Mouse (Mus musculus) E14TG2a.4 (cell line): ENCODE measurements around the gene Zmynd8.

Source experiments
- H3K27me3 ChIP-seq: 2 replicates; pipeline ENCODE4 v1.6.1; 2014; ENCODE audit warnings: low read length, control low read depth; ENCODE audit not compliant: insufficient read depth
- H3K36me3 ChIP-seq: 2 replicates; pipeline ENCODE4 v1.6.1; 2014; ENCODE audit warnings: low read length, control low read depth; ENCODE audit not compliant: insufficient read depth
- H3K4me1 ChIP-seq: replicated peaks from 2 replicates; pipeline ENCODE4 v1.6.1; 2014; ENCODE audit warnings: low read depth, low read length, control low read depth
- H3K4me3 ChIP-seq: replicated peaks from 2 replicates; pipeline ENCODE4 v1.5.1; 2014; ENCODE audit warnings: mild to moderate bottlenecking, low read length
- H3K9me3 ChIP-seq: 2 replicates; pipeline ENCODE4 v1.6.1; 2014; ENCODE audit warnings: low read length, control low read depth
- CTCF ChIP-seq: conservative IDR thresholded peaks from 2 replicates; pipeline ENCODE4 v1.5.1; 2014; ENCODE audit warnings: low read length
- NANOG ChIP-seq: IDR thresholded peaks from 2 replicates; pipeline ENCODE4 v1.6.1; 2014; ENCODE audit warnings: borderline replicate concordance, low read length, mixed read lengths
- POU5F1 ChIP-seq: IDR thresholded peaks from 2 replicates; pipeline ENCODE4 v1.6.1; 2014; ENCODE audit warnings: low read length, borderline replicate concordance

The Zmynd8 gene

GRCm38 (mm10) chr2:165881220-165881584 lies 17.6 kb downstream of the Zmynd8 start:
- H3K36me3 ChIP-seq, result peaks cover 55% of the 10 kb centered on the region
- peak overlapping the region; percentile 61 for H3K4me3 ChIP-seq
- TF ChIP-seq POU5F1, result no peak
- TF ChIP-seq CTCF, result no peak
- TF ChIP-seq NANOG, result no peak
- H3K9me3 ChIP-seq, result no peaks in the 10 kb centered on the region
- peaks cover 95% of the 10 kb centered on the region for H3K4me1 ChIP-seq
- no peaks in the 10 kb centered on the region for H3K27me3 ChIP-seq

GRCm38 (mm10) chr2:165880501-165881182 lies 18.2 kb downstream of the Zmynd8 start:
- H3K4me3 ChIP-seq, result peak overlapping the region; percentile 61
- H3K9me3 ChIP-seq, result no peaks in the 10 kb centered on the region
- no peak for TF ChIP-seq POU5F1
- TF ChIP-seq CTCF, result no peak
- no peak for TF ChIP-seq NANOG
- H3K36me3 ChIP-seq, result peaks cover 59% of the 10 kb centered on the region
- H3K27me3 ChIP-seq, result no peaks in the 10 kb centered on the region
- H3K4me1 ChIP-seq, result peaks cover 95% of the 10 kb centered on the region

DNA sequence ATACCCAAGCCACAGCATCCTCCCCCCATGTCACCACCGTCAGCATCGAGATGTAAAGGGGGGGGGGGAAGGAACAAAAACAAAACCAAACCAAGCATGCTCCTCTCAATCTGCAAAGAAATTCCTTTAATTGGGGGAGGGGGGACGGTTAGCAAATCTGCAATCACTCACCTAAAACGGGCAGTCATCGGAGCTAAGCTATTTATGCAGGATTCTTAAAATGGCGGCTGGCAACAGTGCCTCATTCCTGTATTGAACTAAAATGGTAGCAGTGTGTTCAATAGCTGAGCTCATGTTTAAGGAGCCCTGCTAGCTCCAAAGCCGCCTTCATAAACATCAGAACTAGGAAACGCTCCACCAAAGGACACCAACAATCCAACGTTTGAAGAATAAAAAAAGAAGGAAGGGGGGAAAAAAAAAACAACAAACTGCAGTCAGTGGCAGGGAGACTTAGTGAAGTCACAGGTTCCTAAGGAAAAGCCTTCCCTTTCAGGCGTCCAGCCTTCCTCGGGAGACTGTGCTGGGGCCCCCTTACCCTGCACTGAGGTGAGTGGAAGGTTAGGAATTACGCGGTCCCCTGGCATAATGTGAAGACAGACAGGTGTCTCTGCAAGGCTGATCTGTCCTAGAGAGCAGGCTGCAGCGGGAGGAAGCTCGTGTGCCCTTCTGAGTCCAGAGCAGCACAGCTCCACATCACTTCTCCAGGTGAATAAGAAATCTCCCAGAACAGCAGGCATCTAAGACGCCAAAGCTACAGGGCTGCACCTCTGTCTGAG lies 19.2 kb downstream of the Zmynd8 start:
- Histone ChIP-seq H3K4me1 (peaks cover 97% of the 10 kb centered on the region), H3K36me3 (peaks cover 66% of the 10 kb centered on the region), H3K4me3 (peak overlapping the region; percentile 61), H3K9me3 (no peaks in the 10 kb centered on the region), H3K27me3 (no peaks in the 10 kb centered on the region)
- TF ChIP-seq NANOG (no peak), CTCF (no peak), POU5F1 (no peak)

- Histone ChIP-seq H3K36me3 (peaks cover 70% of the 10 kb centered on the region), H3K27me3 (no peaks in the 10 kb centered on the region), H3K4me3 (peak overlapping the region; percentile 61), H3K9me3 (no peaks in the 10 kb centered on the region), H3K4me1 (peaks cover 98% of the 10 kb centered on the region)
- TF ChIP-seq POU5F1 (no peak), CTCF (no peak), NANOG (no peak)
Observed at GRCm38 (mm10) chr2:165878907-165879361, 19.9 kb downstream of the Zmynd8 start.

DNA sequence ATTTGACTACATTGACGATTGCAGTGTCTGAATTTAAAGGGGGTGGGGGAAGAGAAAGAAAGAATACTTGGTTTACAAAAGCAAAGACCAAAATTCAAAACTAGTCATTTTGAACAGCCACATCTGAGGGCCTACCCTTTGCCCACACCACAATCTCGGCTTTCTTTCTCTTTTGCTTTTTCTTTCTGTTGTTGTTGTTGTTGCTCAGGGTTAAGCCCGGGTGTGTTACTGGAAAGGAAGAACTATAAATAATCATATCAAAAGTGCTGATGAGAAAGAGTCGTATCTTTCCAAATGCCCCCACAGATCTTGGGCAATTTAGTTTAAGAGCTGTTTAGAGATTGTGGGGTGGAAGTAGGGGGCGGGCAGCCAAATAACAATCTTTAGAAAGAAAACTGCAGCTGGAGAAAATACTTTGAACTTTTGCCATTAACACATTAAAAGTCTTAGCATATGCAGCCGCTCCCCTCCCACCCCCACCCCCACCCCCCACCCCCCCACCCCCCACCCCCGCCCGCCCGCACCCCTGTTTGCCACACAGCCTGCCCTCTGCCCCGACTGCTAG lies 20.7 kb downstream of the Zmynd8 start:
- peaks cover 75% of the 10 kb centered on the region for H3K36me3 ChIP-seq
- TF ChIP-seq POU5F1 (no peak), NANOG (no peak), CTCF (no peak)
- H3K9me3 ChIP-seq, result no peaks in the 10 kb centered on the region
- no peaks in the 10 kb centered on the region for H3K27me3 ChIP-seq
- peaks cover 98% of the 10 kb centered on the region for H3K4me1 ChIP-seq
- peak overlapping the region; percentile 35 for H3K4me3 ChIP-seq

- no peak for TF ChIP-seq NANOG
- no peak for TF ChIP-seq CTCF
- TF ChIP-seq POU5F1, result no peak
- Histone ChIP-seq H3K9me3 (no peaks in the 10 kb centered on the region), H3K36me3 (peaks cover 73% of the 10 kb centered on the region), H3K4me1 (peaks cover 95% of the 10 kb centered on the region), H3K27me3 (no peaks in the 10 kb centered on the region), H3K4me3 (peak overlapping the region; percentile 35; the same call in 1 of the 2 replicates)
Observed at GRCm38 (mm10) chr2:165877180-165877579, 21.6 kb downstream of the Zmynd8 start.

DNA sequence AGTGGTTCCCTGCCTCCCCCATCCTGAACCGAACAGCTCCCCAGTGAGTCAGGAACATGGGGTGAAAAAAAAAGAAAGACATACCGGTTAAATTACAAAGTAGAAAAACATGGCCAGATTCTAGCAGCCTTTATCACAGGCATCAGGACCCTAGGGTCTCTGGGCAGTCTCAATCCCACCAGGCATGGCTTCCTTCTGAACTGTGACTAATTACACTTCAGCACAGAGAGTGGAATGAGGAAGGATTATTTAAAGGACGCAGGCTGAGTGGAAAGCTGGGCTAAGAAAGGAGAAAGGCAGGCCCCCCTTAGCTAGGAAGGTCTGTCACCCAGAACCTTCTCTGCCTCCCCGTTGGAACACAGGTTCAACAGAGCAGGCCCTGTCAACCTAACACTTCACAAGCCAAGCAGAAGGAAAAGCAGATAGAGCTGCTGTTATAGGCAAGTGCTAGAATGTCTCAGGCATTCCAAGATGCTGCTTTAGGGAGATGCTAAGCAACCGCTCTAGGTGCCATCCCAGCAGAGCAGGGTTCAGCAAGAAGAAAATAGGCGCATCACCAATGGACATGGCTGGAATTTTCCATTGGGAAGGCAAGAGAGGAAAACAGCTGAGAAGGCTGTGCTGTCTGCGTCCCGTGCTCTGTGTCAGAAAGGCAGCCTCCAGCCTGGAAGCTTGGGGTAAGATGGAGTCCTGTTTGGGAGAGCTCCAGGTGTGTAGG lies 22.5 kb downstream of the Zmynd8 start:
- Histone ChIP-seq H3K27me3 (no peaks in the 10 kb centered on the region), H3K36me3 (peaks cover 79% of the 10 kb centered on the region), H3K4me1 (peaks cover 94% of the 10 kb centered on the region), H3K9me3 (peaks cover under 1% of the 10 kb centered on the region; the same call in 1 of the 2 replicates), H3K4me3 (peak overlapping the region; percentile 69)
- TF ChIP-seq CTCF (no peak), POU5F1 (no peak), NANOG (no peak)
